Mouse (Mus musculus) lung, postnatal 0 days (tissue): Measurements from ENCODE around the gene Haao. TPM values are rescaled to one million over a fixed set of nuclear protein-coding genes. Genes with fewer than 3 reads are reported as not detected.

ENCODE experiments used
- ATAC-seq: fragments of 200-750 bp; cut with Nextera tagmentation; 2 replicates; pipeline ENCODE4 v1.8.0; 2017; ENCODE audit warnings: moderate library complexity
- DNase-seq: peaks from one replicate; pipeline ENCODE4 v3.0.0-alpha.2; 2016; ENCODE audit warnings: low spot score
- H3K27ac ChIP-seq: fragments of 300-500 bp; sonication (generic); 2 replicates; pipeline ENCODE4 v1.5.1; 2014; ENCODE audit warnings: antibody characterized with exemption, mild to moderate bottlenecking, low read length, mixed read lengths
- H3K27me3 ChIP-seq: fragments of 300-500 bp; sonication (generic); replicated peaks from 2 replicates; pipeline ENCODE4 v1.6.1; 2014; ENCODE audit warnings: low read length, mixed read lengths; ENCODE audit not compliant: insufficient read depth
- H3K36me3 ChIP-seq: fragments of 300-500 bp; sonication (generic); 2 replicates; pipeline ENCODE4 v1.6.1; 2014; ENCODE audit warnings: low read length, mixed read lengths; ENCODE audit not compliant: insufficient read depth
- H3K4me1 ChIP-seq: fragments of 300-500 bp; sonication (generic); 2 replicates; pipeline ENCODE4 v1.6.1; 2014; ENCODE audit warnings: antibody characterized with exemption, low read depth, low read length, mixed read lengths; ENCODE audit not compliant: insufficient read depth
- H3K4me2 ChIP-seq: fragments of 300-500 bp; sonication (generic); replicated peaks from 2 replicates; pipeline ENCODE4 v1.6.1; 2014; ENCODE audit warnings: low read depth, mild to moderate bottlenecking, low read length, moderate library complexity, mixed read lengths
- H3K4me3 ChIP-seq: fragments of 300-500 bp; sonication (generic); 2 replicates; pipeline ENCODE4 v1.5.1; 2014; ENCODE audit warnings: low read depth, low read length
- H3K9ac ChIP-seq: fragments of 300-500 bp; sonication (generic); replicated peaks from 2 replicates; pipeline ENCODE4 v1.6.1; 2014; ENCODE audit warnings: low read depth, mild to moderate bottlenecking
- H3K9me3 ChIP-seq: fragments of 300-500 bp; sonication (generic); 2 replicates; pipeline ENCODE4 v1.6.1; 2016; ENCODE audit warnings: low read length, mixed read lengths
- CTCF ChIP-seq: IDR thresholded peaks from 2 replicates; pipeline ENCODE4 v1.5.1; 2016; ENCODE audit warnings: antibody characterized with exemption, mild to moderate bottlenecking
- EP300 ChIP-seq: IDR thresholded peaks from 2 replicates; pipeline ENCODE4 v1.6.1; 2016; ENCODE audit warnings: antibody characterized with exemption, mild to moderate bottlenecking, control low read depth
- WGBS: fragments of 180-500 bp; shearing (Covaris S2); extraction: QIAGEN DNeasy Blood & Tissue Kit; methylation state at CpG from one replicate; pipeline ENCODE4 v1.1.7; 2014; 5-methylcytosine and 5-hydroxymethylcytosine counted together
- polyA plus RNA-seq: library from polyadenylated mRNA; unstranded; fragments of >200 nt; fragmentation: Nextera tagmentation; extraction: Ambion mirVana; gene quantifications from 2 replicates; pipeline ENCODE4 v1.2.1, GENCODE M21; 2015

Gene Haao
- polyA plus RNA-seq, 1 experiment from 2014 or later = 1.6 TPM

DNA sequence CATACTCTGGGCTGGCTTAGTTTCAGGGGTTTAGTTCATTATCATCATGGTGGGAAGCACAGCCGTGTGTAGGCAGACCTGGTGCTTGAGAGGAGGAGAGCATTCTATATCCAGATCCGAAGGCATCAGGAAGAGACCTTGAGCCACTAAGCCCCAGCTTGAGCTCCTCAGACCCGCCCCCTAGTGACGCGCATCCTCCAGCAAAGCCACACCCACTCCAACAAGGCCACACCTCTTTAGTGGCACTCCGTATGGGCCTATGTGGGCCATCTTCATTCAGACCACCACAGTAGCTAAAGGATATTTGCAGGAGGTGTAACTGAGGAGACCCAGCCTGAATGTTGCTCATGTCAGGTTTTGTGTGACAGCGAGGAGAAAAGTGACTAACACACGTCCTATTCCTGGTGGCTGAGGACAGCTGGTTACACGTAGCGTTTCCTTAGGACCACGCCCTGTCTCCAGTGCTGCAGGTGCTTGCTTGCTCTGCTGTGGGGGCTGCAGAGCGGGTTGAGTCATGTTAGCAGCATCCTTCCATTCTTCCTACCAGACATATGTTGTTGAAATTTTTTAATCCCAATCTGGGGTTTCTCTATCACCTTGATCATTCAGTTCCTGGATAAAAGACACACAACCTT lies 6.6 kb upstream of the Haao start:
- H3K9ac ChIP-seq = no peak overlapping the region
- no peaks in the 10 kb centered on the region for H3K36me3 ChIP-seq
- 37% methylated on average over 12 of the region's 12 CpGs for WGBS
- no peaks in the 10 kb centered on the region; the same call in 1 of the 2 replicates for H3K4me1 ChIP-seq
- H3K27me3 ChIP-seq = no peaks in the 10 kb centered on the region
- peak overlapping the region; percentile 11; the same call in 1 of the 2 replicates for H3K4me2 ChIP-seq
- peak; percentile 66 for DNase-seq
- H3K9me3 ChIP-seq = no peaks in the 10 kb centered on the region
- TF ChIP-seq EP300 = no peak
- TF ChIP-seq CTCF = no peak; the same call in 1 of the 2 replicates
- H3K4me3 ChIP-seq = no peak overlapping the region
- ATAC-seq = peak; percentile 65
- no peak overlapping the region for H3K27ac ChIP-seq

DNA sequence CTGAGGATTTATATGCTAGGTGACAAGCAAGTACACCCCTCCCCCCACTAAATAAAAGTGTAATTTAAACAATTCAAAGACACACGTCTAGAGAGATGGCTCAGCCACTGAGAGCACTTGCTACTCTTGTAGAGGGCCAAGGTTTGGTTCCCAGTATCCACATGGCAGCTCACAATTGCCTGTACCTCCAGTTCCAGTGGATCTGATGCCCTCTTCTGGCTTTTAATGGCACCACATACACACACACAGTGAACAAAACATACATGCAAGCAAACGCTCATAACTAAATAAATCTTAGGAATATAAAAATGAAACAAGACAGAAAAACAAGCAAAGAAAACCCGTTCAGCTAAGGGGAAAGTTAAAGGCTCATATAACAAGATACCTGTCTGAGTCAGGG lies 6.1 kb upstream of the Haao start:
- no peaks in the 10 kb centered on the region for H3K36me3 ChIP-seq
- H3K27ac ChIP-seq = no peak overlapping the region
- no peak for TF ChIP-seq EP300
- peak; percentile 32; the same call in 1 of the 2 replicates for TF ChIP-seq CTCF
- H3K4me1 ChIP-seq = no peaks in the 10 kb centered on the region; the same call in 1 of the 2 replicates
- H3K9me3 ChIP-seq = no peaks in the 10 kb centered on the region
- peak overlapping the region; percentile 11; the same call in 1 of the 2 replicates for H3K4me2 ChIP-seq
- ATAC-seq (no peak), DNase-seq (no peak)
- no peaks in the 10 kb centered on the region for H3K27me3 ChIP-seq
- no peak overlapping the region for H3K9ac ChIP-seq
- WGBS = 43% methylated on average over 3 of the region's 3 CpGs
- no peak overlapping the region for H3K4me3 ChIP-seq

DNA sequence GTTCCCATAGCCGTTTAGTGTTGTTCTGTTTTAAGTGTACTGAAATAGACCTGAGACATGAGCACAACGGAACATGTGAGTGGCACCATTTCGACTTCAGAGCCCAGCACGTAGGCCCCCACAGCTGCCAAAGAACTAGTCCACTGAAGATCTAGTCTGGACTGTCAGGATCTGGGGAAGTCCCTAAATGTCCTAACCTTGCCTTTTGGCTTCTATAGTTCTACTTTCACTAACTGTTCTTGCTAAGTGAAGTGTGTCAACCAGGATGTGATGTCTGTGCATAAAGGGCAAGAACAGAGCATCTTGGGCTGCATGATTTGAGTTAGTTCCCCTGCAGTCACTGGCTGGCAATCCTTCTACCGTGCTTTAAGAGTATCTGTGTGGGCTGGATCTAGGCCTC lies 3.1 kb upstream of the Haao start:
- H3K9ac ChIP-seq = no peak overlapping the region
- ATAC-seq = no peak
- H3K27me3 ChIP-seq = no peaks in the 10 kb centered on the region
- no peak overlapping the region for H3K4me2 ChIP-seq
- H3K36me3 ChIP-seq = no peaks in the 10 kb centered on the region
- H3K27ac ChIP-seq = no peak overlapping the region
- H3K9me3 ChIP-seq = no peaks in the 10 kb centered on the region
- no peaks in the 10 kb centered on the region; the same call in 1 of the 2 replicates for H3K4me1 ChIP-seq
- no peak for DNase-seq
- 73% methylated on average over 5 of the region's 5 CpGs for WGBS
- TF ChIP-seq EP300 = no peak
- H3K4me3 ChIP-seq = no peak overlapping the region

DNA sequence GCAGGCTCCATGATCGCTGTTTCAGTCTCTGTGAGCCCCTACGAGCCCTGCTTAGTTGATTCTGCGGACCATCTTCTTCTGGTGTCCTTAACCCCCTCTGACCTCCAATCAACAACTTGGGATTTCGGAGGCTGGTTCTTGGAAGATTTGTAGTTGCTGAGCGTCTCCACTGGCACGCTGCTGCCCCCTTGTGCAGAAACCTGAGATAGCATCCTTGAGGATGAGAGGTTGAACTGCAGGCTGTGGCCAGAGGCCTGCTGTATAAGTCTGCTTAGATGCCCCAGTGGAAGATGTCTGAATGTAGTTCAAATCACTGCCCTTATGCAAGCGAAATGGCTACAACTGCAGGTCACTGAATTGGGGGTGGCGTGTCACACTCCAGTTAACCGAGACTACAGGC lies 2.7 kb upstream of the Haao start:
- no peaks in the 10 kb centered on the region for H3K9me3 ChIP-seq
- 0 out of 2 replicates have a peak overlapping the region, but pooled peaks have one; percentile 19 for H3K4me2 ChIP-seq
- H3K36me3 ChIP-seq = no peaks in the 10 kb centered on the region
- no peak overlapping the region for H3K4me3 ChIP-seq
- DNase-seq (peak; percentile 86), ATAC-seq (peak; percentile 31)
- TF ChIP-seq EP300 (no peak), CTCF (peak; percentile 96)
- H3K4me1 ChIP-seq = no peaks in the 10 kb centered on the region; the same call in 1 of the 2 replicates
- H3K27me3 ChIP-seq = no peaks in the 10 kb centered on the region
- 15% methylated on average over 9 of the region's 9 CpGs for WGBS
- no peak overlapping the region for H3K27ac ChIP-seq
- H3K9ac ChIP-seq = no peak overlapping the region

DNA sequence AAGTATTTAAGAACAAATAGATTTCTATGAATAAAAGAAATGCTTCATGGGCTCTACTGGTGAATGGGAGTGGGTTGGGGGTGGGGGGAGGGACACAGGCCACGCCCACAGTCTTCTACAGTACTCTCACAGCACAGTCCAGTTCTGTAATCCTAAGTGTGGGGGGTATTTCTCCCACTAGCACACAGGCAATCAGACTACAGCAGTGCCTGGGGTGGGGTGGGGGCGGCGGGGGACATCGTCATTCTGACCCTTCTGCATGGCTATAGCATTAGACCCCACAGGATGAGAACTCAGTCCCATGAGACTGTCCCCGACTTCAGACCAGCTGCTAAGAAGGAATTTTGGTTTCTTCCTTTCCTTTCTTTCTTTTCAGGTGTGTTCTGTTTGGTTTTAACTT lies 2.0 kb upstream of the Haao start:
- DNase-seq = no peak
- no peaks in the 10 kb centered on the region for H3K27me3 ChIP-seq
- 72% methylated on average over 5 of the region's 5 CpGs for WGBS
- H3K4me1 ChIP-seq = no peaks in the 10 kb centered on the region; the same call in 1 of the 2 replicates
- H3K27ac ChIP-seq = no peak overlapping the region
- H3K9ac ChIP-seq = no peak overlapping the region
- TF ChIP-seq EP300 (no peak), CTCF (no peak)
- ATAC-seq = no peak
- no peak overlapping the region for H3K4me2 ChIP-seq
- no peaks in the 10 kb centered on the region for H3K9me3 ChIP-seq
- no peak overlapping the region for H3K4me3 ChIP-seq
- no peaks in the 10 kb centered on the region for H3K36me3 ChIP-seq

DNA sequence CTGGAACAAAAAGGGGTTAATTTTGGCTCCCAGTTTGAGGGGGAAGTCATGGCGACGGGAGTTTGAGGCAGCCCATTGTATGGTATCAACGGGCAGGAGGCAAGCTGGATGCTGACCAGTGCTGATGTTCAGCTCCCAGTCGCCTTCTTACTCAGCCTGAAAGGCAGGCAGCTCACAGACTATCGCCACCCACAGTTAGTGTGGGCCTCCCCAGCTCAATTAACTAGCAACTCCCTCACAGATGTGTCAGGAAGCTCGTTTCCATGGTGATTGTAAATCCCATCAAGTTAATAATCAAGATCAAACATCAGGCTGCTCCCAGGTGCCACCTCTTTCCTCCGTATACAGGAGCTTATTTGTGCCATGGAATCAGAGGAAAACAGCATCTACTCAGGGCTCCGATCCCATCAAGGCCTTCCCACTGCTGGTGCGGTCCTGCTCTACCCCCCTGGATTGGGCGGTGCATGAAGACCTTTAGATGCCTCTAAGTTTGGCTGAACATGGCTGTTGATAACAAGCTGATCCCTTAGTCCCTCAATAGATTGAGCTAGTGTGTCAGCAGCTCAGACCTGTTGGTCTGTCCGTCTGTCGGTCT lies 1.4 kb upstream of the Haao start:
- Histone ChIP-seq H3K9me3 (no peaks in the 10 kb centered on the region), H3K27me3 (no peaks in the 10 kb centered on the region), H3K9ac (no peak overlapping the region), H3K4me3 (no peak overlapping the region), H3K27ac (no peak overlapping the region), H3K4me2 (no peak overlapping the region), H3K36me3 (no peaks in the 10 kb centered on the region), H3K4me1 (no peaks in the 10 kb centered on the region; the same call in 1 of the 2 replicates)
- DNase-seq = no peak
- ATAC-seq = no peak
- 72% methylated on average over 12 of the region's 12 CpGs for WGBS
- TF ChIP-seq CTCF = no peak
- no peak for TF ChIP-seq EP300
